Mouse (Mus musculus): ENCODE data around the gene Cpne4.

Cpne4 gene

DNA sequence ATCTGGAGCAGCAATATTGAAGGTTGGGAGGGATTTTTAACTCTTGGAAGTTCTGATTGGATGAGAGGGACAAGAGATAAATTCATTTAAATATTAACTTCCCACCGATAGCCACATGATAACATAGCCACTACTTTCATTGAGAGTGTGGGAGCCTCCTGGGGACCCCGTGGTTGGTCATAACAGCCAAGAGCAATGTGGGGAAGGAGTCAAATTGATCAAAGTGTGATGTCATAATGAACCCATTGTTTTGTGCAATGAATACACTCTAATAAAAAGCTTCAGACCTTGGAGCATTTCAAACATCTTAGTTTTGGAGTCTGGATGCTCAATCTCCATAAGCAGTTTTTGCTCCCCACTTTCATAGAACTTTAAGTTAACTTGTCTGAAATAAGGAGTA lies at the start of gene Cpne4:
Gene Cpne4, plus strand, starts transcription at position 301 of the 400 bp plus-strand sequence.
- no peak for DNase-seq (ENCODE audit: low read depth)

DNA sequence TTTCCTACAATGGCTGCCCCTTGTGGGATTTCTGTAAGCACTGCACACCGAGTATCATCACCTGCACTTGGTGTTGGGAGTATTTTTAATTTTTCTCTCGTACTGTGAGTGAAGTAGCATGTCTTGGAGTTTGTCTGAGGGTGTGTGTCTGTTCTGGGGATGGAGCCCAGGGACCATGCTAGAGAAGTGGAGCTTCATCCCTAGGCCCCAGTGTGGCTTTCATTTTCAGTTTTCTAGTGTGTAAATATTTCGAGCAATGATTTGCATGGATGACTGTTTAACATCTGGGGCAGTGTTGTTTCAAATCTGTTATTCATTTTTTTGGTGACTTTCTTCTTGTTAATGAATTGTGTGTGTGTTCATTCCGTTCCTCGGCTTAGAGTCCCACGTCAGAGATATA lies 31.9 kb upstream of the Cpne4 start:
- no peak for DNase-seq (ENCODE audit: low read depth)

DNA sequence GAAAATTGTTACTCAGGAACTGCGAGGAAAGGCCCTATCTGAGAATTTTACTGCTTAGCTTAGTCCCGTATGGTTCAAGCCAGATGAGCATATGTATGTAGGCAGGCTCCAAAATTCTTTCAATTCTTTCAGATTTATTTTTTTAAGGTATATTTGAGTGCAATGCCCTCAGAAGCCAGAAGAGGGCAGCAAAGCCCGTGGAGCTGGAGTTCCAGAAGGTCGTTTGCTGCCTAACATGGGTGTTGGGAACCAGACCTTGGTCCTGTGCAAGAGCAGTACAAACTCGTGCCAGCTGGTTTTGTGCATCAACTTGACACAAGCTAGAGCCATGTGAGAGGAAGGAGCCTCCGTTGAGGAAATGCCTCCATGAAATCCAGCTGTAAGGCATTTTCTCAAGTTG lies 11.6 kb upstream of the Cpne4 start:
- DNase-seq (ENCODE audit: low read depth) = peak; percentile 22

DNA sequence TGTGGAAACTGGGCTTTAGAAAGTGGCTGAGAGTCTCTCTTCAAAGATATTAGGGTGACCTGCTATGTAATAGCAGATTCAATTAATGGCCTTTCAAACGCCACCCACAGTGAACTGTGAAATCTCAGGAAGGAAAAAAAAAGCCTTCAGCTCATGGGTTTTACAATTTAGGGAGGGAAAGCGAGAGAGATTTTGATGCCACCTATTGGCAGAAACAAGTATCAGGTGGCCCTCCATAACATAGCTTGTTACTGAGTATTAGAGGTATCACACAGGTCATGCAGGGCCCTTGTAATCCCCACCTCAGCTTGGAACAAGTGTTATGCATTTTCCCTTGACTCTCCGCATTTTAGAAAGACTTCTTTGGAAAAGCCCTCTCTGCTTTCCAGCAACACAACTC lies 18.7 kb downstream of the Cpne4 start:
- no peak for DNase-seq (ENCODE audit: low read depth)

DNA sequence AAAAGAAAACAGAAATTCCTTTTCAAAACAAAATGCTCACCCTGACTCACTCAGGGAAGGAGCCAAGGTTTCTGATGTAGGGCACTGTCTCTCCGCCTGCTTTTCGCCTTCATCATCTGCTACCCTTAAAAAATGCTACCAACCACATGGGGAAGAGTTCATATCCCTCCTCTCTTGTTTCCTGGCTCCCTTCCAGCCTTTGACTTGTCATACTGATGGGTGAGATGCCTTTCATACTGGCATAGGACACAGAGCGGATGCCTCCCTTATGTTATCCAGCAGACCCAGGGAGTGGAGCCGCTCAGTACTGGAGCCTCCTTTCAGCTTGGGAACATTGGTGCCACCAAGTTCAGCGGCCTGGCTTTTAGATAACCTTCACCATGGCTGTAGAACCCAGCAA lies 19.4 kb downstream of the Cpne4 start:
- no peak for DNase-seq (ENCODE audit: low read depth)

DNA sequence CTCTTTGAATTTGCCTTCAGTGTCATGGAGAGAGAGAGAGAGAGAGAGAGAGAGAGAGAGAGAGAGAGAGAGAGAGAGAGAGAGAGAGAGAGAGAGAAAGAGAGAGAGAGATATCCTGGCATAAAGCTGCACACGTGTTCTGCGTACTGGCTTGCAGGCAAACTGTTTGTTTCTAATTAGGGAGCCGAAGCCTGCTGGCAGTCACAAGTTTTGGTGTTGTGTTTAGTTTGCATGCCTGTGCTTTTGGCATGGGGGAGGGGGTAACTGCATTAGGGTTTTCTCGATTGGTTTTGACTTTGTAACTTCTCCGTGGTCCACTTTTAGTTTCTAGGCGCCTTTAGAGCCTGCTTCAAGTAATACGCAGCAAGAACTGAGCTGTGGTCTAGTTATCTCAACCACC lies 20.0 kb downstream of the Cpne4 start:
- DNase-seq (ENCODE audit: low read depth) = no peak

DNA sequence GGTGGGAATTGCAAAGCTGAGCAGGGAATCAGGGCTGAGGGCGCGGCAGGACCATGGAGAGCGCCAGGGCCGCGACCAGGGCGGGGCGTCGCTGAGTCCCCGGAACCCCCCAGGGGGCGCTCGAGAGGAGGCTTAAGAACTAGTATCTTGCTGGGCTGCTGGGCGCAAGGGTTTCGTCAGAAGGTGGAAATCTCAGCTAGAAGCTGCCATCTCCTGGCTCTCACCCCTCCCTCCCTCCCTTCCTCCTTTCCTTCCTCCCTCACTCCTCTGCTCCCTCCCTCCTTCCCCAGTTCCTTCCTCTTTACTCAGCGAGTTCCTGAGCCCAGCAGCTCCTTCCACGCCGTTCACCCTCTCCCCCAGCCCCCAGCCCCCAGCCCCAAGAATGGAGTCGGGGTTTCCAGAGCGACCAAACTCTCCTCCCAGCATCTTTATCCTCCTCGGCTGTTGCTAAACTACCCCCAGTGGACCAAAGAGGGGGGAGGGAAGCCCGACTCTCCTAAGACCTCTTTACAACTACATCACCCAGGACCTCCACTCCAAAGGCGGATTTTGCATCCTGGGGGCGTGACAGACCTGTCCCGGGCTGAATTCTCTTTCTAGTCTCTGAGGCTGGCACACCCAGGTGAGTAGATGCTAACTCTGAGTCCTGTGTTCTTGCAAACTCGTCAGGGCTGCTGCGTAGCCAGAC lies 22.5 kb downstream of the Cpne4 start:
- peak; percentile 21 for DNase-seq (ENCODE audit: low read depth)

DNA sequence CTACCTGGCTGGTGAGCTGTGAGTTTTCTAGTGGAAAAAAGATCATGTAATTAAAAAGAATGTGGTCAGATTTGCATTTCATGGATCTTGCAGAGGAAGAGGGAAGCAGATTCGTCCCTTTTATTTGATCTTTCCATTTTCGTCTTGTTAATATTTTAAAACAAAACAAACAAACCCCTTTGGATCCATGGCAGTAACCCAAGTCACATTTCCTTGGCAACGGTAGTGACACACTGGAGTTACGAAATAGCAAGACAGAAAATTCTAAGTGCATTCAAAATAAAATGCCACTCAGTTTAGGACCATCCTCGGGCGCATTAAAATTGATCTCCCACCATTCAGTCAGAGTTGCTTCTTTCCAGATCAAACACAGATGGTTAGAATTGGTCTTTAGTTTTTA lies 25.8 kb downstream of the Cpne4 start:
- DNase-seq (ENCODE audit: low read depth) = no peak

DNA sequence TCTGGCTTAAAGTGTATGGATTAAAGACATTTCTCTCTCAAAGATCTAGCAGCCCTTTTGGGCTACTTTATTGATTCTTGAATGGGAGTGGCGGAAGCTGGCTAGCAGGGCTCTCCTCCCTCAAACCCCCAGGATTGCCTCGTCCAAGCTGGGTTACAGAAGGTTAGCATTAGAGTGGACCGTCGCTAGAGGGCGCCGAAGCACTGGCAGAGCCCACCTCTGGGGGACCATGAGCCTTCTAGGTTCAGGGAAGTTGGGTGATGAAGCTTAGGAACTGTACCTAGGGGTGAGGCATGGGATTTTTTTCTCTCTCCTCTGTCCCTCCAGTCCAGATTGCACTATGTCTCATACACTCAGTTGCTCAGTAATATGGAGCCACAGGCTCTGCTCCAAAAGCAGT lies 27.4 kb downstream of the Cpne4 start:
- DNase-seq (ENCODE audit: low read depth) = peak; percentile 52

DNA sequence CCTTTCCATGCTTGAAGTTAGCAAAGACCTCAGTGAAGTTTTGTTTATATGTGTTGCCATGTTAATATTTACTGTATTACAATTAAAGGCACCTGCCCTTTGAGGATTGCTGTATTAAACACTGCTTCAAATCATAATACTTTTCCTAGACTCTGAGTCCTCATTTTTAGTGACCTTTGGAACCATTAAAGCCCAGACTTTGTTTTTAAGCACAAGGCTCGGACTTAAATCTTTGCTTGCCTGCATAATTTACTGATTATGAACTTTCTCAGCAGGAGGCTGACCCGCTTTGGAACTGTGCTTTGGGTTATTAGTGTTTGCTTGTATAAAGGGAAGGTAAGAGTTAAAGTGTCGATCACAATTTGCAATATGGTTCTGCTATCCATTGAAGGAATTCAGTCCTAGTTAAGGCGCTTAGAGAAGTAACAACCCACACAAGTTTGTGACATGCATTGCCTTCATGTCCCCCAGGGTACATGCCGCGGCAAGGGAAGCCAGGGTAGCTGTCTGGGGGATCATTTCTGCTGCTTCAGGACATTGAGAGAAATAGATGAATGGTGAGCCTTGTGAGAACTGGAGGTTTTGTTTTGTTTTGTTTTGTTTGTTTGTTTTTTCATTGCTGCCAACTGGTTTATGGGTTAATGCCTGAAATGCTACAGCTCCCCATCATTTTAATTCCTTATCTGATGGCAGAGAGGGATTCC lies 35.0 kb downstream of the Cpne4 start:
- DNase-seq (ENCODE audit: low read depth) = no peak

DNA sequence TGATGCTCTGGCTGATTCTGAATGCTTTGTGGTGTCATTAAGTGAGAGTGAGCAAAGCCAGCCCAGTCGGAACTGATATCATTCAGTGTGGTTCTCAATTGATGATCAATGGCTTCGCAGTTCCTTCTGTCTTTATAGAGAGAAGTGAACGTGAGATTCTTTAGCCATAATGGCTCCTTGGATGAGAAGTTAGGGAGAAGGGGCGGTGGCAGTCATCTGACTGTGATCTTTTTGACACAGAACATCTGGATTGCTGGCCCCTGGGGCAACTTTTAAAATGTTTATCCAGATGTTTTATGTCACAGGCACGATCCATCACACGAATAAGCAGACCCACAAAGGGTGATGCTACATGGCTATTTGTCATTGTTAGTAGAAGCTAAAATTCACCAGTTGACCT lies 35.6 kb downstream of the Cpne4 start:
- no peak for DNase-seq (ENCODE audit: low read depth)

DNA sequence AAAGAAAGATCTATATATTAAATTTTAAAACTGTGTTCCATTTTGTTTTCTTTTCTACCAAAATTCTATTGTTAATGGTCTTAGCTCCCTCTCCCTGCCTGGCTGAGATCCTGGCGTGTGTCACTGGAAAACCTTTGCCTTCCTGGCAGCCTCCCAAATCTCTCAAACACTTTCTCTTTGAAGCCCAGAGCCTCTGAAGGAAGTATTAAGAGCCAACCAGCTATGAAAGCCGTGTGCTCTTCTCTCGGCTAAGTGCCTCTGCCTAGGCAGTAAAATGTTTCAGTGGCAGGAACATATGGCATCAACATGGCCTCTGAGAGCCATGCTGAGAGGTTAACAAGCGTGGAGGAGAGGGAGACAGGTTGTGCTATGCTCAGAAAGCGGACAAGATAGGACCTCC lies 47.5 kb downstream of the Cpne4 start:
- DNase-seq (ENCODE audit: low read depth) = no peak

DNA sequence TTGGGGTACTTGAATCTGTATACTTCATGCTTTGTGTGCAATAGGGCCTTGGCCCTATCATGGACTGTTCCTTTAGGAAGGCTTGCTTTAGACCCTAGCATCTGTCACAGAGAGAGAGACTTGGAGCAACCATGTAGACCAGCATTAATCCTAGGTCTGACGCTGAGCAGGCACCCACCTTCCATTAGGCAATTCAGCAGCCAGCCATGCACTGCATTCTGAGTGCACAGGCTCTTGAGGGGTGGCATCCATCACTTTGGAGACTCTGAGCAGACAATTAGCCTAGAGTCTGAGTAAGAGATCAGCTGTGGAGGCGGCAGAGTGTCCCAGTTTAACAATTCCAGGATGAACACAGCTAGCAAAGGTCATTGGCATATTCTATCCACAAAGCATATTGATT lies 47.9 kb downstream of the Cpne4 start:
- no peak for DNase-seq (ENCODE audit: low read depth)

DNA sequence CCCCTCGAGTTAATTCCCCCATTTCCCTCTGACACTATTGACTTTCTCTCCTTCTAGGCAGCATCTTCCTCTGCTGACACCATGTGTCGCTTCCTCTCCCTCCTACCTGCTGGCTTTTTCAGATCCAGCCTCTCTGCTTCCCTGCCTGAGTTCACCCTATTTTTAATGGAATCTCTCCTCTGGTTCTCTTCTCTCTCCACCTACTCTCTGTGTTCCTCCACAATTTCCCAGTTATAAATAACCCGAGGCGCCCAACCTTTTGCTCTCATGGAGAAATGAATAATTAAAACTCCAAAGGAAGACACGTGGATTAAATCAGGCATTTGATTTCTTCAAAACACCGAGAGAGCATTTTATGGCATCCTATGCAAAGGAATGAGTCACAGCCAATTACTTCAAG lies 65.4 kb downstream of the Cpne4 start:
- DNase-seq (ENCODE audit: low read depth) = no peak

DNA sequence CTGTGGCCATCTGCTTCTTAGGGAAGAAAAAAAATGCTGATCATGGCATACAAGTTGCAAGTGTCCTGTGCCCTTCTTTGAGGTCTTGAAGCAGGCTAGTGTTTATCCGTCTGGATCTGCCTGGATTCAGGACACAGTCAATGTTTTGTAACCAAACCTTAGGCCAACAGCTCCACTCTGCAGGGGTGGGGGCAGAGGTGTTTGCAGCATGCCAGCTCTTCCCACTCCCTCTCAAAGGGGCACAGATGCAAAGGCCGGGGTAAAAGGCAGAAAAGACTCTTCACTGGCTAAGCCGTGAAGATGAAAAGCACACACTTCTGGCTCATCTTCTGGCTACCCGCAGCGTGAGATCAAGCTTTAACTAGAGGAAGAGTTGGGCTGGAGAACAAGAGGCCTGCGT lies 69.6 kb downstream of the Cpne4 start:
- DNase-seq (ENCODE audit: low read depth) = no peak

DNA sequence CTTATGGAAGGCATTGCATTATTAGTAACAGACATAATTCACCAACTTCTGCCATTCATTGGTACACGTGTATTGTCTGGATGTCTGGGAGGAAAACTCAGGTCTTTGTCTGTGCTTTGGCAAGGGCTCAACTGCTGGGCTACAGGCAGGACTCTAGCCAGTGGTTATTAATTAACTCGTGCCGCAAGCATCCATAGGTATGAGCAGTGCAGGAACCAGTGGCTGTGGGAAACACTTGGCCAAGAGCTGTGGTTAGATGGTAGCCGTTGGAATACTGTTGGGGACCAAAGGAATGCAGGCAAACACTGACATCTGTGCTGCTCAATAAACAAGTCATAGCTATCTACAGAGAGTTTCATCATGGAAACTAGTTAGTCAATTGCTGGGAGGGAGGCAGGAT lies 76.5 kb downstream of the Cpne4 start:
- DNase-seq (ENCODE audit: low read depth) = no peak

DNA sequence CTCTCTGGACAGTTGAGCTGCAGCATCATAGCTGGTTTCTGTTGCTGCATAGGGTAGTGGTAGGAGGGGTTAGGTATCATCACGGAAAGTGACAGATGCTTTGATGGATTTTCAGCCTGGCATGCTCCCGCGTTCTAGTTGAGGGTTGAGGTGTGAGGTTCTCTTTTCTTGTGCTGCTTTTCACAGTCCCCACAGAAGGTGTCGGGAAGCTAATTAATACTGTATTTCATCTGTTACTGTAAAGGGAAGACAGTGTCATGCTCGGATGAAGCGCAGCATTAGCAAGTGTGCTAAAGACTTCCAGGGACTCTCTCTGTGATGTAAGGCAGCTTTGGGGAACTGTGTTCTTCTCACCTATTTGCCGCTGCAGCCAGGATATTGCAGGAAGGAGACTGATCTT lies 80.7 kb downstream of the Cpne4 start:
- DNase-seq (ENCODE audit: low read depth) = no peak

DNA sequence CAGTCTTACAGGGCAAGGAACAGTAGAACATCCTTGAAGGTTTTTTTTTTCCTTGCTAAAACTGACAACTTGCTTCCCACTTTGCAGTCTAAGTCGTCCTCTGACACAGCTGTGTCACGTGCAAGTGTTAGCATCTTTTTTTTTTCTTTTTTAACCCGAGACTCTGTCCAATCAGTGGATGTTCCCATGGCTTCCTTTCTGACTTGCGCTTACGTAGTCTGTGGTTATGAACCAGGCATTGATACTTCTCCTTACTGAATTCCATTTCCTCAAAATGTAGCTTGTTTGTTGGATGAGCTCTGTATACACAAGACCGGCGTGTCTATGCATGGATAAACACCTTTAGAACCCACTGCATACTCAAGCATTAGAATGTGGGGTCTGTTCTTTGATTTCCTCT lies 82.2 kb downstream of the Cpne4 start:
- no peak for DNase-seq (ENCODE audit: low read depth)

DNA sequence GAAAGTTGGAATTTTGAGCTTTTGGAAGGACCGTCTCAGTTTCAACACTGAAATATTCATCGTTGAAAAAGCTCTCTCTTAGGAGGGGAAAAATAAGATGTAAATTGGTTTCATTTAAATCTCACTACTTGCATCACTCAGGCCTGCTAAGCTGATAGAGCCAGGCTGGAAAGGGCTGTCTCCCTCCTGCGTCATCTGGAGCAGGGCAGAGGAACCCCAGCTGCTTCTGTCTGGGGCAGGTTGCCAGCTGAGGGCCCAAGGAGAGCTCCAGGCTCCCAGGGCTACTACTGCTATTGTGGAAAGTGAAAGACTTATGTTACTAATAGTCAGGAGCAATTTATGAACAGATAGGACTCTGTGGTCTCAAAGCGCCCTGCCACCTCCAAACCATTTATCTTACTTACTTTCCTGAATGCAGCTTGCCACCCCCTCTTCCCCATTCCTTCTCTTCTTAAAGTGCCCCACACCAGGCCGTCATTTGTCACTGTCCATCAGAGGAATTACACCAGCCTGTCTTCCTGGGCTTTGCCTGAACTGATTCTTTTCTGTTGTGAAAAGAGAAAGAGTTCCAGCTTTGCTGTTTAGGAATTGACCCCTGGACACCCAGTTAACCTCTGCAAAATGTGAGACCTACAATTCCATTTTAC lies 99.4 kb downstream of the Cpne4 start:
- no peak for DNase-seq (ENCODE audit: low read depth)

DNA sequence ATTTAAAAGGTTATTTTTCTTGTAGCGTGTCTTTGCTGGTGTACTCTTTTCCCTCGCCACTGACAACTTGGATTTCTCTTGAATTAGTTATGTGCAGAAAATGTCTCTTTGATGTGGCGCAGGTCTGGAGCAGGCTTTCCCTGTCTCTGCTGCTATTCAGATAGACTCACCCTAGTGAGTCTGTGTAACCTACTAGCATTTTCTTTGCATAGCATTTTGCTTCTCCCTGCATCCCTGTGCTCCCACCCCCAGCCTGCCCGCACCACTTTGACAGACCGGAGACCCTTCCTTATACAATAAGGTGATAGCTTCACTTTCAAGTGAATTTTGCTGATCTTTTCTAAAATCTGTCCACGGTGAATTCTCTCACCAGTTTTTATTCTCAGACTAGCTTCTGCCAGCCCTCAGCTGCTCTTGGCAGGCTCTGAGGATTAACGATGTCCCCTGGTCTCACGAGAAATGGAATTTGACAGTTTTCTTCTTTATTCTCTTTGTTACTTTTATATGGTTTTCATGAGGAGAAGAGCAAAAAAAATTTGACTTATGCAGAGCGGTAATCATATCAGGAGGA lies 105.7 kb downstream of the Cpne4 start:
- no peak for DNase-seq (ENCODE audit: low read depth)

DNA sequence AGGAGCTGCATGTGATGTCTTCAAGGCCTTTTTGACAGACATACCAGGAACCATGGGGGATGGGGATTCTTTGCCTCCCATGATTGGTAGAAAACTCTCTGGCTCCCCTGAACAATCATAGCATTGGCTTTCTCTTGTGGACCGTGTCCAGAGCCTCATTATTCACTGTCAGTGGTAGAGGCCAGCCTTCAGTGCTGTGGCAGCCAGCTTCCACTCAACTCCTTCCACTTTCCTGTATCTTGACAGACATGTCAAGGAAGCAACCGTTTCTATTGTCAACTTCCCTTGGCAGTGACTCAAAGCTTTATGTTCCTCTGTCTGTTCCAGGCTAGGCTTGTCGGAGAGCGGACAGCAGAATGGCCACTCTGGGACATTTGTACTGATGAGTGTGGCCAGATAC lies 112.7 kb downstream of the Cpne4 start:
- DNase-seq (ENCODE audit: low read depth) = no peak

DNA sequence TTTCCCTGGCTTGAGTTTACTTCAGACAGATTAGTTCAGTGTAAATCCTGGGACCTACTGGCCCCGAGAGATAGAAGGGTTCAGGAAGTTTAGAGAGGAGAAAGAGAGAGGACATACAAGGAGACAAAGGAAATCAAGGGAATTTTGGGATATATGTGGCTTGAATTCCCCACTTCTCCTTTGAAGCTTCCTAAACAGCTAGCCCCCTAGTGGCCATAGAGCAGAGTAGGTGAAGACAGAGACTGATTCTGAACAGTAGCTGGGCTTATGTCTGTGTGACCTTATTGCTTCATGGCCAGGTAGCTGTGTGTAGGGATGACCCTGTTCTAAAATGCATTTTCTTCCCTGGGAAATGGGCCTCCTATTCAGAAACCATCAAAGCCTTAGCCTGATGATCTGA lies 129.6 kb downstream of the Cpne4 start:
- peak; percentile 1 for DNase-seq (ENCODE audit: low read depth)

DNA sequence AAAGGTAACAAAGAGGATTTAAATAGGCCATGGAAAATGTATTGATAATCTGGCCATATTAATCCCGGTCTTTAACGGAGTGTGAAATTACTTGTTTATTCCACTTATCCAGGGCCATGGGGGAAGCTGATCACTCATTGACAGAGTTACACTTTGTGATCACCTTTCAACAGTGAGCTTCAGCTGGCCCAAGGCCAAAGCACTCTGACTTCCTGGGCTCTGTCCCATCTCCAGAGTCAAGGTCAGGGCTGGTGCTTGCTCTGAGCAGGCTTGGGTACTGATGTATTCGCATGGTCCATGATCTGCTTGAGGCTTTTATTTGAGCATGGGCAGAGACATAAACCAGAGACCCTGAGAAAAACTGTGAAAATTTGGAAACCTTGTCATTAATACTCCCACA lies 131.5 kb downstream of the Cpne4 start:
- DNase-seq (ENCODE audit: low read depth) = no peak

Data from 416B (cell line).